10 mouse cellular contexts compared by ENCODE assay signal in the genomic region with DNA sequence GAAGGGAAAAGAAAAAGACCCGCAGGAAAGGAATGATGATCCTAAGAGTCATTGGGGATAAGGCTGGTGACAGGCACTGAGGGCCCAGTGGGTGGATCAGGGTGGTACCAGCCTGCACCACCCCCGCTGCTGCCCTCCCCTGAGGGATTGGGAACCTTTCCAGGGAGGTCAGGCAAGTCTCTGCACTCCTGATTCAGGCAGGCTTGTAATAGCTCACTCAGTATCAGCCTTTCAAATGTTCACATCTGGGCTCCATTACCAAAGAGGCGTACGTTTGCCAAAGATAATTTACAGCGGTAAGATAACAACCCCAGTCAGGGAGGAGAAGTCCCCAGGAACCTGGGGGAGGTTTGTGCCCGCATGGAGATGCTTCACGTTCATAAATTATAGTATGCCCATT.
DNase-seq lines count a peak whose midpoint lies in the region; ATAC-seq lines count a peak whose summit lies in the region.
"Had no signal": no experiment of that assay in that cellular context is flagged by ENCODE, and none has a peak within 500 bp of the region (broad histone marks: within the 10 kb centered on the region; RNA-seq: fewer than 3 reads in every experiment).

No protein-coding gene starts in this region.

- peak overlapping the region; percentile 17; the same call in 1 of the 2 replicates for H3K27ac ChIP-seq in kidney, embryonic 14.5 days (ENCODE audit: low read depth, low read length)
- no peak overlapping the region for H3K27ac ChIP-seq in kidney, embryonic 16.5 days (ENCODE audit: low read length)
- peak overlapping the region; percentile 71 for H3K27ac ChIP-seq in heart, embryonic 10.5 days
- H3K27ac ChIP-seq in forebrain, embryonic 11.5 days (ENCODE audit: low read depth, low read length): no peak overlapping the region
- H3K27ac ChIP-seq: limb, embryonic 15.5 days had no signal

- no peaks in the 10 kb centered on the region for H3K27me3 ChIP-seq in kidney, embryonic 14.5 days (ENCODE audit: control insufficient read depth, insufficient read depth, low read length)
- no peaks in the 10 kb centered on the region for H3K27me3 ChIP-seq in kidney, embryonic 16.5 days (ENCODE audit: insufficient read depth, low read length)
- H3K27me3 ChIP-seq in heart, embryonic 10.5 days (ENCODE audit: insufficient read depth, poor library complexity, severe bottlenecking): peaks cover 40% of the 10 kb centered on the region
- H3K27me3 ChIP-seq in forebrain, embryonic 11.5 days (ENCODE audit: control insufficient read depth, insufficient read depth, low read length): no peaks in the 10 kb centered on the region
- H3K27me3 ChIP-seq: limb, embryonic 15.5 days had no signal

- peaks cover 9% of the 10 kb centered on the region; the same call in 1 of the 2 replicates for H3K4me1 ChIP-seq in kidney, embryonic 14.5 days (ENCODE audit: control insufficient read depth, insufficient read depth, low read length)
- H3K4me1 ChIP-seq in kidney, embryonic 16.5 days (ENCODE audit: insufficient read depth, low read length): peaks cover 10% of the 10 kb centered on the region; the same call in 1 of the 2 replicates
- peaks cover 59% of the 10 kb centered on the region for H3K4me1 ChIP-seq in heart, embryonic 10.5 days
- H3K4me1 ChIP-seq in forebrain, embryonic 11.5 days (replicated peaks; ENCODE audit: control insufficient read depth, insufficient read depth, low read length): peaks cover 5% of the 10 kb centered on the region

- H3K36me3 ChIP-seq in kidney, embryonic 14.5 days (ENCODE audit: control insufficient read depth, insufficient read depth, low read length): no peaks in the 10 kb centered on the region
- no peaks in the 10 kb centered on the region for H3K36me3 ChIP-seq in kidney, embryonic 16.5 days (ENCODE audit: insufficient read depth, low read length)
- H3K36me3 ChIP-seq in heart, embryonic 10.5 days: no peaks in the 10 kb centered on the region
- H3K36me3 ChIP-seq in forebrain, embryonic 11.5 days (ENCODE audit: control insufficient read depth, insufficient read depth, low read length): no peaks in the 10 kb centered on the region
- H3K36me3 ChIP-seq: limb, embryonic 15.5 days had no signal

- peak; percentile 53 for DNase-seq in c-Kit-positive CD71-positive TER-119-positive erythroid progenitor cells, embryonic 14.5 days (ENCODE audit: low spot score)
- no peak for DNase-seq in heart, embryonic 10.5 days (ENCODE audit: low spot score)
- no peak for DNase-seq in left cerebral cortex, adult 11 months (ENCODE audit: low spot score)
- DNase-seq in gastrocnemius, postnatal 25 days: no peak
- no peak for DNase-seq in forebrain, embryonic 11.5 days (ENCODE audit: low spot score)

- no peak overlapping the region for H3K9ac ChIP-seq in kidney, embryonic 14.5 days (ENCODE audit: low read depth, low read length)
- H3K9ac ChIP-seq in kidney, embryonic 16.5 days (replicated peaks; ENCODE audit: low read length): no peak overlapping the region
- H3K9ac ChIP-seq in forebrain, embryonic 11.5 days (ENCODE audit: low read length): no peak overlapping the region
- H3K9ac ChIP-seq: limb, embryonic 15.5 days had no signal

- no peak for ATAC-seq in kidney, embryonic 14.5 days (ENCODE audit: low FRiP score, low TSS enrichment)
- ATAC-seq in kidney, embryonic 16.5 days (ENCODE audit: low FRiP score, low TSS enrichment): no peak
- peak; percentile 79 for ATAC-seq in megakaryocyte progenitor cell, adult 5-6 weeks (replicated peaks; ENCODE audit: poor library complexity)
- no peak for ATAC-seq in forebrain, embryonic 11.5 days (replicated peaks; ENCODE audit: low FRiP score)
- ATAC-seq: intestine, postnatal 0 days had no signal

- H3K9me3 ChIP-seq in kidney, embryonic 14.5 days (ENCODE audit: control insufficient read depth, low read length): no peaks in the 10 kb centered on the region
- no peaks in the 10 kb centered on the region for H3K9me3 ChIP-seq in kidney, embryonic 16.5 days (ENCODE audit: low read length)
- no peaks in the 10 kb centered on the region for H3K9me3 ChIP-seq in heart, embryonic 10.5 days
- H3K9me3 ChIP-seq in forebrain, embryonic 11.5 days (ENCODE audit: control insufficient read depth, low read length): no peaks in the 10 kb centered on the region
- H3K9me3 ChIP-seq: limb, embryonic 15.5 days had no signal

- WGBS in kidney, embryonic 14.5 days: 31% methylated on average over 7 of the region's 7 CpGs
- WGBS in kidney, embryonic 16.5 days: 28% methylated on average over 7 of the region's 7 CpGs
- 21% methylated on average over 7 of the region's 7 CpGs for WGBS in heart, embryonic 10.5 days
- WGBS in forebrain, embryonic 11.5 days: 64% methylated on average over 7 of the region's 7 CpGs

- H3K4me3 ChIP-seq in kidney, embryonic 14.5 days (ENCODE audit: low read length): no peak overlapping the region
- H3K4me3 ChIP-seq in kidney, embryonic 16.5 days (ENCODE audit: low read length): no peak overlapping the region
- no peak overlapping the region for H3K4me3 ChIP-seq in heart, embryonic 10.5 days
- H3K4me3 ChIP-seq in forebrain, embryonic 11.5 days (ENCODE audit: low read depth, low read length): no peak overlapping the region
- H3K4me3 ChIP-seq: limb, embryonic 15.5 days had no signal

- H3K4me2 ChIP-seq in kidney, embryonic 14.5 days (replicated peaks; ENCODE audit: low read depth, low read length): no peak overlapping the region
- no peak overlapping the region for H3K4me2 ChIP-seq in kidney, embryonic 16.5 days (replicated peaks; ENCODE audit: low read depth, low read length)
- no peak overlapping the region for H3K4me2 ChIP-seq in forebrain, embryonic 11.5 days (ENCODE audit: low read depth, low read length, severe bottlenecking)
- H3K4me2 ChIP-seq: limb, embryonic 15.5 days had no signal

Comparison
In these comparisons a context has a peak if more than half of its experiments do, and no peak if none do; other contexts are left out.
1. H3K27ac ChIP-seq: peak in kidney, embryonic 14.5 days (single experiment) and heart, embryonic 10.5 days (single experiment); none in kidney, embryonic 16.5 days (single experiment) and forebrain, embryonic 11.5 days (single experiment).